Mouse (Mus musculus): ENCODE measurements around the gene Tex264.

The Tex264 gene

DNA sequence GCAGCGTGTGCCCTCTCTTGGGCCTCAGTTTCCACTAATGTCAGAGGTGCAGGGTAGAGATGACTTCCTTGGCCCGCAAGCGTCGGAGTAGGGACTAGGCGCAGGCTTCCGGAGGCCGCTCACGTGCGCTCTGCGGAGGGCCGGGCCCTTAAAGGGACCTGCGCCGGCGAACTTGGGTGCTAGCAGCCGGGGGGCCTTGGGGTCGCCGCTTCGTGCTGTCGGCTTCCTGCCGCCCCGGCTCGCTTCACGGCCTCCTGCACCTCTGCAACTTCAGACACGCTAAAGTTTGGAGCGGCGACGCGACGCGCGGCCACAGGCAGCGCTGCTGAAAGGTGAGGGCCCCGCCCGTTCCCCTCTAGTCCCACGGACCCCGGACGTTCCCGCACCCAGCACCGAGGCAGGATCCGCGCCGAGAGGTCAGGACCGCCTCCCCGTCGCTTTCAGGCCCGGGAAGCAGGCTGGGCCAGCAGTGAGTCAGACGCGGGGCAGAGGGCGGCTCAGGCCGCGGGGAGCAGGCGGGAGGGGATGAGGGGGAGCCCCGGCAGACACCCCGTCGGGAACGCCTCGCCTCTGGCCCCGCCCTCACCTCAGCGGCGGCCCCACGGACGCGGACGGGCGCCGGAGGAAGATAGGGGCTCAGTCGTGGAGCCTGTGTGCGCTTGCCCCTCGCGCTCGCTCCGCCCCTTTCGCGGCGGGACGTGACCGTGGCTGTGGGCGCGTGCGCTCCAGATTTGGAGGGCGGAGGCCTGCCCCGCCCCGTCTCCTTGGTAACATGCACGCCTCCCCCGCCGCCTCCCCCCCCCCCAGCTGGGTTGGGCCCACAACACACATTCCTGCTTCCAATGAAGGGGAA lies at the start of gene Tex264:
Gene Tex264, minus strand, starts transcription at position 679 of the 853 bp plus-strand sequence.
- DNase-seq = peak; percentile 89

DNA sequence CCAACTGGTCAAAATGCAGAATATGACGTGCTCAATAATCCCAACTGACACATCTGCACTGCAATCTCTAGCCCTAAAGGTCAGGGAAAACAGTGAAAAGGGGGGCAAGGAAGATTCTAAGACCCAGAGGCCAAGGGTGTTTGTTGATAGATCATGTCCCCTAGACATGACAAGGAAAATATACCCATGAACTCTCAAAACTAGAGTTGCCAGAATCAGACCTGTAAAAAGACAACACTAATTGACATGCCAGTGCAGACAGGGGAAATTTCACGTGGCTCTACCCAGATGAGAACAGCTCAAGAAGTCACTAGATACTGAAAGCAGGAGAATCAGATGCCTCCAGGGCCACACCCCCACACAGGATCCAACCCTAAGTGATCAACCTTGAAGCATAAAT lies 48.0 kb upstream of the Tex264 start:
- DNase-seq = no peak

DNA sequence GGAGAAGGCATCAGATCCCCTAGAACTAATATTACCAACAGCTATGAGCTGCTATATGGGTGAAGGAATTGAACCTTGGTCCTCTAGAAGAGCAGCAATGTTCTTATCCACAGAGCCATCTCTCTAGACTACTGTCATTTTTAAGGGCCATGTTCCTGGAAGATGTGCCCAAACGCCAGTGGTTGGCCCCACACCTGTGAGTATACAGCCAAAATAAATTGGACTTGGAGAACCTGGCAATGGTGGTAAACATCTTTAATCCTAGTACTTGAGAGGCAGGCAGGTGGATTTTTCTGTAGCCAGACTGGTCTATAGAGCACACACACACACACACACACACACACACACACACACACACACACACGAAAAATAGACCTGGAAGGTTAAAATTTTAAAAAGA lies 43.7 kb upstream of the Tex264 start:
- no peak for DNase-seq

DNA sequence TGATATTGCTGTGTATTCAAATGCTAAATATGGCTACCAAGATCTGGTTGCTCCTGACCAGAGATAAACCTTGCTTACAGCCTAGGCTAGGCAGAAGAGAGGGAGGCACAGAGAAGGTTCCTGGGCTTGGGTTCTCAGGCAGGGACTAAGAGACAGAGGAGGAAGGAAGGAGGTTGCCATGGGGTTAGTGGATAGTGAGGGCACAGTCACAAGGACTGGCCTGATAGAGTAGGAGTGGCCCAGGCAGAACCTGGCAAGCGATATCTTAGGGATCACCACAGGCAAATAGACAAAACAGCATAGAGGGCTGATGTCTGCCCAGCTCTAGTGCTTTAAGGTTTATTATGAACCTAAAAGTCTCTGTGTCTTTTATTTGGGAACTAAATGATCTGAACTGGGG lies 41.2 kb upstream of the Tex264 start:
- no peak for DNase-seq

DNA sequence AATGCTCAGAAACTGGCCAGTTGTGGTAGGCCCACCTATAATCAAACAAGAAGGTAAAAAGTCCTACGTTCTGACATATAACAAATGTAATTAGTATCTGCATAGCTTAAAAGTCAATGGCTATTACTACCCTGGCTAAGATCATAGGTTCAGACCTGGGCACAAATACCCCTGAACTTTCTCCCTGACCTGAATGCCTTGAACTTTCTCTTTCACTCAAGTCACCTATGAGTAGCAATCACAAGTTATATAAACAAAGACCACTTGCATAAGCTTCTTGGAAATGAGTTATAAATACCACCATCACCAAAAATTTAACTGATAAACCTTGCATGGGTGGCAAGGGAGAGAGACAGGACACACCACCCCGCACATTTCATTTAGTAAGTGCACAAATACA lies 39.7 kb upstream of the Tex264 start:
- DNase-seq = no peak

DNA sequence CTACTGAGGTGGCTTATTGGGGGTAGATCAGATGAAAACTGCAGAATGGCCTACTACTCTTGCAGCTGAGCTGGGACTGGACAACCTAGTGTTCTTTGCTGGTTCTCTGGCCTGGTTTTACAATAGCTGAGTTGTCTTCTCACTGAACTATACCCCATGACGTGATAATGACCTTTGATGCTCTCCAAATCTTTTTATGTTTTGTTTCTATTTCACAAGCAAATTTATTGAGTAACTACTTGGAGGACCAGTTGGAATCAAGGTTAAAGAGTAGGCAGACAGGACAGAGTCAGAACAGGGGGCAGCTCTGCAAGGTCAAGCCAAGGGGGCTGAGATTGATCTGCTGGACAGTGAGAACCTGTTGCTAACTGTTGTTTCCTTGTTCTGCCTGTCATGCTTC lies 39.1 kb upstream of the Tex264 start:
- DNase-seq = no peak

DNA sequence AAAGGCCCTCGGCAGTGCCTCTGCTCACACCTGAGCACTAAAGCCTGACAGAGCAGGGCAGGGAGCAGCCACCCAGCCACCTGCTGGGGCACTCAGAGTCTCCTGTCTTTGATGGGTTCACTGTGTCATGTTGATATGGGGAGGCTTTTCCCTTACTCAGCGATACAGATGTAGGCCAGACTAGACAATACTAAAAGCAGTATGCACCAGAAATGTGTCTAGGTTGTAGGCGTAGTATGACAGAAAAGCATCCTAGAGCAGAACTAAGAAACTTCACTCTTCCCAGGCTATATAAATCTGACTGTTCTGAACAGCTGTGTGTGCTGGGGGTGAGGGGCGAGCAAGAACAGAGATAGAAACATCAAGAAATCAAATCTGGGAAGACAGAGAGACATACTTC lies 31.0 kb upstream of the Tex264 start:
- DNase-seq = no peak

DNA sequence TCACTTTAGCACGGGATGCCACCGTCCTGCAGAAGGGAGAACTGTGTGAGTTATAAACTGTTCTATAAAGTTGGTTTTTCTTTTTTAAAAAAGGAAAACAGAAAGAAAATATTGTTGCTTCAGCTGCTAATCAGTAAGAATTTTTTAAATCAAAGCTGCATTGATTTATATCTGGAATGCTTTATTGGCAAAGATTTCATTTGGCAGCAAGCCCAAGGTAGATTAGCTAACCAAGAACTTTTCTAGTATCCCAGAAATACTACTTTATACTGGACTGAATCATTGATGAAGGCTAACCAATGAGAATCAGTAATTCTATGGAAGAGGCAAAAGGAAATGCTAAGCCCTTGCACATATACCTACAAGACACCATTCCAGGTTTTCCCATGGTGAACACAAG lies 30.5 kb upstream of the Tex264 start:
- DNase-seq = no peak

DNA sequence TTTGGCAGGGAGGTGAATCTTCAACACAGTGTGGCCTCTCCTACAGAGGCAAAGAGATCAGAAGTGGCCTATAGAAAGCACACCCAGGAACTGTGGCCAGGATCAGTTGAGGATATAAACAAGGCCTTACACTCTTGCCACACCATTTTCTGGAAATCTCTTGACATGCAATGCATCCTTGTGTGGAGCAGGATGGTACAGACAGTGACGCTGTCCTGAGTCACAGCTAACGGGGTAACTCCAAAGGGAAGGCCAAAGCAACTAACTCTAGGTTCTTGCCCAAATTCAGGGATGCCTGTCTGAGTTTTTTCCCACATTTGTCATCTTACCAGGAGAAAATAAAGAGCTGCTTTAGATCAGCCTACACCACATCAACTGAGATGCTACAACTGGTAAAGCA lies 26.7 kb upstream of the Tex264 start:
- no peak for DNase-seq

DNA sequence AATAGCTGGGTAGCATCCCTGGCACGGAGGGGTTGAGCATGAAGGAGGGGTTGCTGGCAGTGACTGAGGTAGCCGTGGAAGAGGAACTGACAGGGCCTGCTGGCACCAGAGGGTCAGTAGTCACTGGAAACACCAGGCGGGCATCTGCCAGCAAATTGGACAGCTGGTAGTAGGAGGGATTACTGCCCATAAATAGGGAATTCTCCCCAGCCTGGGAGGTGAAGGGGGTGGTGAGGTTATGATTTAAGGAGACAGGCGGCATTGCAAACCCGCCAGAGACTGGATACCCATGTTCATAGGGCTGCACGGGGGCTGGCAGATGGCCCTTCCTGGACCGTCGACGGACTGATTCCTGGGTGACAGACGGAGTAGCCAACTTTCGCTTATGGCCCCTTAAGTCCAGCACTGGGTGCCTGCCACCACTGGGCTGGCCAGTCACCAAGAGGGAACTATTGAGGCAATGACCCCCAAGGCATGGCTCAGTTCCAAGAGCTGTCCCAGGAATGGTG lies 7.3 kb upstream of the Tex264 start:
- DNase-seq = no peak

DNA sequence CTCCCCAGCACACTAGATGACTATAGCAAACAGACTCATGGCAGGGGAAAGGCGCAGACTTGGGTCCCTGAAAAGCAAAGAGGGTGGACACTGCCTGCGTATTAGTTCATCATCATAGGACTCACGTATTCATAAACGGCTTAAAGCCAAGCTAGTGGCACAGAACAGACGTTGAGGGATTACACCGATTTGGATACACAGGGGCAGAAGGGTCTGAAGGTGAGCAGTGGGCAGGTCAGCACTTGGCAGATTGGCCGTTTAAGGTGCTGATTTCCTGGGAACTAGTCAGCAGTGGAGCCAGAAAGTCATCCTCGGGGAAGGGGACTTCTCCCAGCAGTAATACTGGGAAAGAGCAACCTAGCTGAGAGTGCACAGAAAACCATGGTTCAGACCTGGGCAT lies 3.1 kb upstream of the Tex264 start:
- no peak for DNase-seq

DNA sequence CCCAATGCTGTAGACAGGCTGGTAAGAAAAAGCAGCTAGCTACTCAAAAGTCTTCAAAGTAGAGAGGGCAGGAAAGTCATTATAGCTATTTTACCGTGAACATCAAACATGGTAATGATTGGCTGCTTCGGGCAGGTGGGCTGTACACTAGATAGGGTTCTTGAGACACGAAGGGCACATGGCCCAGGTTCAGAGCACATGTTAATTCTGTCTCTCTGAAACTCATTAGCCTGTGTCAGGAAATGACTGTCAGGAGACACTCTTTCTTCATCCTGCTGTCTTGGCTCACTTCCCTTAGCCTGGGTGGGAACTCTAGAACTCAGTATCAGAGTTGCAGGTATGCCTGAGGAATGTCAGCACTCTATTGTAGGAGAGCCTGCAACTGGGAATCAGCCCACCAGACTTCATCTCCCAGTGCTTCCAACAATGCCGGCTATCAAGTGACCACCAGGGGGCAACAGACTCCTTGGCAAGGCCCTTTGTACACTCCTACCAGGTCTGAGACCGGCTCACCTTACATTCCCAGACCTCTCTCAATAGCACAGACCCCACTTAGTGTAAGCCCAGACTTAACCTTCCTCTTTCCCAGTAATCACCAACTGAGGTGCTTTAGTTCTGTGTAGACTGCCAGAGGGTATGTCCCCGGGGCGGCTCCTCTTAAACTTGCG lies 1.4 kb upstream of the Tex264 start:
- peak; percentile 87 for DNase-seq

DNA sequence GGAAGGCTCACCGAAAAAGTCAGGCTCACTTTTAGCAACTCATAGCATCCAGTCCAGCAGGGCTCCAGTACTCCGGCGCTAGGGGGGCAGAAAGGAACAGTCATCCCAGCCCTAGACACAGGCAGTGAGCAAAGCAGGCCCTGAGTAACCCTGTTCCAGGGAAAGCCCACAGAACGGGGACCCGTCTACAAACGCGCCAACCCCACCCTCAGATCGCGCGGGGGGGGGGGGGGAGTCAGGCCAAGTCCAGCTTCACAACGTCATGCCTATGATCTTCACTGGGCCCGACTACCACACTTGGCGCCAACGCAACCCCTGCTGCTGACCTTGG lies 844 bp downstream of the Tex264 start:
- DNase-seq = peak; percentile 19

DNA sequence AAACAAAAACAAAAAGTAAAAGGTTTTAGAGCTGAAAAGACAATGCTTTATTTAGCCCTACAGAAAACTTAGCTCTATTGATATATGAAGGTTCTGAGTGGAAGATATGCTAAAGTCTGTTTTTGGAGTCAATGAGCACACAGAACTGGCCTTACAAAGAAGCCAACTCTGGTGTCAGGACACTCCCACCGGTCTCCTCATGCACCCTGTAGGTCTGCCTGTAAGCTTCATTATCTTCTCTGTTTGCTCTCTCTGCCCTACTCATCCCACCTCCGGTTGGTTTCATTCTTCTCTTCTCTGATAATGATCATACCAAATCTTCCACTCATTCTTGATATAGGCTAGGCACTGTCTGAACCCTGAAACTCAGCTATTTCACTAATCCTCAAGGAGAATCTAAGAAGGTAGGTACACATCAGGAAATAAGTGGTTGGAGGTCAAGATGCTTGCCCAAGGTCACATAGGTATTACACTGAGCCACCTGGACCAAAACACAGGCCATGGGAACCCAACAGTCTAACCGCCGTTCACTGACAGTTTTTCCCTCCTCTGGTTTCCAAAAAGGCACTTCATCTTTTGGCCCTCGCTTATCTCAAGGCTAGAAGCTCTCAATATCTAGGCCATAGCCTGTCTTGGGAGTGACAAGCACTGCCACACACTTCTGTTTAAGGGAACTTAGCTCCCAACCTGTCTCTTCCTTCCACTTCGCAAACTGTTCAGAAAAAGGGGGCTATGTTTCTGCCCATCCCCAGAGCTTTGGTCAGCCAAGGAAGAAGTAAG lies 1.4 kb downstream of the Tex264 start:
- DNase-seq = no peak

DNA sequence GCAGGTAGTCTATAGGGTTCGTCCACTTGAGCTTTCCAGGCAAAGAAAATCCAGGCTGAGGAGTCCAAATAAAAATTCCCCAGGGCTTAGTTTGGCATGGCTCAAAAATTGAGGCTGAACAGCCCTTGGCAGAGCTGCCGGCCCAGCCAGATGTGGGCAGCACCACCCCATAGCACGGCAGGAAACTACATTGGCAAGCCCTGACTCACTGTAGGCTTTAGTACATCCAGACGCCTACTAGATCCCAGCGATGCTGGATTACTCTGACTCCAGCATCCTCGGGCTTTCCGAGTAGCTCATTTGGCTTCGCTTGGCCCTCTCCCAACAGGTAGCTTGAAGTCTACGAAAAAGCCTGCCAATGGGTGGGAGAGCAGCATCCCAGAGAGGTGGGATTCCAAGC lies 4.7 kb downstream of the Tex264 start:
- no peak for DNase-seq

DNA sequence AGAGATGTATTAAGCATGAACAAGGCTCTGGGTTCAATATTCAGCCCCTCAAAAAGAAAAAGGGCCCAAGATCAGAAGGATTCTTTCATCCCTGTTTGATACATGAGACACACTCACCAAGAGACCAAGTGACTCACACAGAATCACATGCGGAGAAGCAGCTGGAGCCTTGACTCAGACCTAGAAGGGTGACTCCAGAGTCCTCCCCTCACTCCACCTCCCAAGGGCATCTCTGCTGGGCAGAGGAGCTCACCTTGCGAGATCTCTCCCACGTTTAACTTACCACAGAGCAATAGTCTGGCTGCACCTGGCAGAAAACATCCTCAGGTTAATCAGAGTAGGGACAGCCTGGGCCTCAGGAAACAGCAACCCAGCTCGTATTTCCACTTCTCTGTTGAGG lies 7.5 kb downstream of the Tex264 start:
- no peak for DNase-seq

DNA sequence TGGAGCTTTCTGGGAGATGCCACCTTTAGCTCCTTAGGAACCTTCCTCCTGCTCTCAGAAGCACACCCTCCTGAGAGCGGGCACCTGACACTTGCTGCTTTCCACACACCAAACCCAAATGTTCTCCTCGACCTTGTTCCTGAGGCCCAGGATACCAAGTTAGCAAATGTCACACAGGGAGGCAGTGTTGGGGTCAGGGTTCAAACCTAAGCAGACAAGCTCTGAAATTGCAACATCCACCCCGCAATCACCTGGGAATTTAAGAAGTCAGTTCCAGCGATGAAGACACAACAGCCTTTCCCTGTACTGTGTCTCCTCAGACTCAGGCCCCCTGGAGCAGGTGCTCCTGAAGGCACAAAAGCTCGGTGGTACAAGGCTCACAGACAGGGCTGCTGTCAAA lies 8.0 kb downstream of the Tex264 start:
- no peak for DNase-seq

DNA sequence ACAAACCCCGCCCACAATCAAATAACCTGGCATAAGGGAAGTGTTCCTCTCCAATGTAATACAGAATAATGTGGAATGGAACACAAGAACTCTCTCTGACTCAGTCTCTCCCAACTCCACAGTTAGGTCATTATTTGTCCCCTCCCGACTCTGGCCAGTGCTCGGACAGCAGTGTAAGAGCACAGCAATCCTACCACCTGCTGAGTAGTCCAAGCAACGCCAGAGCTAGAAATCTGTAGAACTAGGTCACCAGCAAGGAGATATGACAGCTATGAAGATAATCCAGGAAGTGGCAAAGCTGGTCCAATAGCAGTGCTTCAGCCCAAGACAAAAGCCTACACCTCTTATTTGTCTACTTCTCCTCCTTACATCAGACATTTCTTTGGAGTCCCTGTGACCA lies 9.2 kb downstream of the Tex264 start:
- no peak for DNase-seq

DNA sequence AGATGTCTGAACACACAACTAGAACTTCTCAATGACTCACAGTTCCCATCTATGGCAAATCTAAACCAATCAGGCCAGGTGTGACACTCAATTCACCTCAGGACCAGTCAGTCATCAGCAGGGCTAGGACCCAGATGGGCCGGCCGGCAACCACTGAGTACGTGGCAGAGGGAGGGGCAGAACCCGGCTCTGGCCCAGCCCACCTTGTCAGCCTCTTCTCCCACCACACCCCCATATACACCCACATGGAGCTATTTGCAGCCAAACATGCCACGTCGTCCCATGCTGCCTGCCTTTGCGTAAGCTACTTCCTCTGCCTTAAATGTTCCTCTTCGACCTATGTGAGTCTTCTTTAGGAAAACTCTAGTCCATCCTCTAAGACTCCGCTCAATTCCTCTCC lies 9.8 kb downstream of the Tex264 start:
- DNase-seq = no peak

DNA sequence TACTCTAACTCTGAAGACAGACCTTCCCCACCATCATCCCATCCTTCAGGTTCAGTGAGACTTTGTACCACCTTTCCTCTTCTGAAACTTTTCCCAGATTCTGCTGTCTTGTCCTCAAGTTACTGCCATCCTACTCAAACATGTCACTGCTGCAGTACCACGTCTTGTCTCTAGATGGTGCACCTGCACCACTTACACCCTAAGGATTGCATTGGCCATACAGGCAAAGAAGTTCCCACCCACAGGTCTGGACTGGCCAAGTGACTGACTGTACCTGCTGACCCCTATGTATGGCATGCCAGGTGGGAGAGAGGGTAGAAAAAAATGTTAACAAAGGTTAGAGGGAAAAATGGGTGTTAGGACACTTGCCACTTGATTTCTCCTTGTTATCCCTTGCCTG lies 10.2 kb downstream of the Tex264 start:
- DNase-seq = peak; percentile 85

DNA sequence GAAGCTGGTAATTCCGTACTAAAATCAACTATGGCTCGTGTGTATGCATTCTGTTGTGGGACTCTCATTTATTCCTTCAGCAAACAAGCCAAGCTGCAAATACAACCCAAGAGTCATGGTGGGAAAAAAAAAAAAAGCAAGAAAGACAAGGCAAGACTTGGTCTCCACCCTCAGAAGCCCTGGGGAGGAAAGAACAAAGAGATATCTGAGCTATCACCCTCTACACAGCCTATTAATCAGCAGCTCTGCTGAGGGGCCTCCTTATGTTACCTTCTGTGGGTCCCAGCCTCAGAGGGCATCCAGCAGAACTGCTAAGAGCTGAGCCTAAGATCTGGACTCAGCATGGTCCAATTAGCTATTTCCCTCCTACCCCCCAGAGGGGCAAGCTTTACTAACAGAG lies 11.9 kb downstream of the Tex264 start:
- DNase-seq = no peak

DNA sequence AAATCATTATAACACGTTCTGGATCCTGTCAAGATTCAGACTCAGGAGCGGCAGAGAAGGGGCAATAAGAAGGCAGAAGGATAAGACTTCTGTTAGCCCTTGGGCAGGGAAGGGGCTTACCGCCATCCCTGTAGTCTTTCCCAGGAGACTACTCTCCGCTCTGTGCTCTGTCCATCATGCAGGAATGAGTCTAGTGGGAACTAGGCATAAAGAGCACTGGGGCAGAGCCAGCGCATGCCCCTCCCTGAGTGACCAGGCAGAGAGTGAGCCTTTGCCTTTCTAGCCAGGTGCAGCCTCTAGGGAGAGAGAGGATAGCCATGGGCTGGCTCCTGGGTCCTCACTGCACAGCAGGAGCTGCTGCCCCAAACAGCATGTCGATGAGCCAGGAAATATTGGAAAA lies 20.9 kb downstream of the Tex264 start:
- DNase-seq = no peak

DNA sequence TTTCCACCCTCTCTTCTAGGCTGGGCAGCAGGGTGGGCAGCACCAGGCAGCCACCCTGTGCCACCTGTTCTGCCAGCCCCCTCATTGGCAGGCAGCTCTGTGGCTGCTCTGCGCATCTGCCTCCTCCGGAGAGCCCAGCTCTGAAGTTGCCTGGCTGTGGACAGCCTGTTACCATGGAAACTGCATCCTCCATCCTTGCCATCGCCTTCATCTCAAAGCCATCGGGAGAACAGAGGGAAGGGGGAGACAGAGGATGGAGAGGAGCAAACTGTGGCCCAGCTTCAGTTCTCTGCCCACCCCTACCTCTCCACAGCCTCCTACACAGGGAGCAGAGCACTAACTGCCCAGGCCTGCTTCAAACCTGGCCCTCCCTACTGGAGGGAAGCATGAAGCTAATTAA lies 21.3 kb downstream of the Tex264 start:
- no peak for DNase-seq

DNA sequence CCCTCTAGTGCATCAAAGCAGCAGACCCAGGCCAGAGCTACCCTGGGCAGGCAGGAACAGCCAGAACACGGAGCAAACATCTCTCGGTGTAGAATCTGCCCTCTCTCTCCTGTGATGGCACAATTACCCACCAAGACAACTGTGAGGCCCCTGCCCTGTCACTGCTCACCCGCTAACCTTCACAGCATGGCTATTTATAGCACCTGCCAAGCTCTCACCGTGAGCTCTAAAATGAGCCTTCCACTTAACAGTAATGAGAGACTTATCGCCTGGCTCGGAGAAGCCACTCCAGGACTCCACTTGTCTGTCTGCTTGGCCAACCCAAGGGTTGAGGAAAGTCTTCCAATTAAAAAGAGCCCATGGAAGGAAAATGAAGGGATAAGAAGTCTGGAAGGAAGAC lies 22.5 kb downstream of the Tex264 start:
- DNase-seq = no peak

Measured in lung, postnatal 10 days (tissue).